Mouse (Mus musculus) liver, adult 2 months (tissue): ENCODE measurements at regions not wholly inside any gene's neighbourhood (a gene's known extent, or its start where the extent isn't known, plus 50 kb on each side); places are given as distances from the start of the nearest gene placed in this dataset.

Experiments used
- CTCF ChIP-seq: fragments of 200-500 bp; IDR thresholded peaks from 2 replicates; pipeline ENCODE4 v1.5.1; 2011; ENCODE audit warnings: low read depth, low read length, control low read depth
- POLR2A ChIP-seq: fragments of 200-500 bp; IDR thresholded peaks from 2 replicates; pipeline ENCODE4 v1.6.1; 2011; ENCODE audit warnings: low read length, control low read depth; ENCODE audit not compliant: insufficient read depth; ENCODE audit errors: extremely low read depth

DNA sequence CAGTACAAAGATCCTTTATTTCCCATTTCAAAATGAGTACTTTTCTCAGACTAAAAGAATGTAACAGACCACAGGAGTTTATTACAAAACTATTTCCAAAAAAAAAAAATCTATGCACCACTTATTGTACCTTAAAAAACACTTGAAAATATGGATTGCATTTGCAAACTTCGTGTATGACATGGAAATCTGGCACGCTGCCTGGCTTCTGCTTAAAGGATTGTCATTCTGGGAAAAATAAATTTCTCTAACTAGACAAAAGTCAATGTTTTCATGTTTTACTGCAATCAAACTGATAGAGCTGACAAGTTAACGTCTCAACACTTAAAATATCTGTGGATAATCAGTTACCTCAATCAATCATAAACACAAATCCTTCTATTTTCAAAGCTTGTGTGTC is 205.5 kb upstream of the Nr2f1 start:
- TF ChIP-seq CTCF, result no peak
- no peak for TF ChIP-seq POLR2A
